Mouse (Mus musculus) cortical plate, adult 2 months (tissue): ENCODE results near the gene Xkr8. TPM values are rescaled to one million over a fixed set of nuclear protein-coding genes. Genes with fewer than 3 reads are reported as not detected.

Source experiments
- H3K27ac ChIP-seq: fragments of 200-500 bp; 2 replicates; pipeline ENCODE4 v1.5.1; 2012; ENCODE audit warnings: low read length, control low read depth, inconsistent platforms; ENCODE audit not compliant: insufficient read depth
- H3K4me1 ChIP-seq: fragments of 200-500 bp; 2 replicates; pipeline ENCODE4 v1.6.1; 2011; ENCODE audit warnings: low read length; ENCODE audit not compliant: control insufficient read depth, insufficient read depth
- H3K4me3 ChIP-seq: fragments of 200-500 bp; 2 replicates; pipeline ENCODE4 v1.5.1; 2011; ENCODE audit warnings: mild to moderate bottlenecking, low read length, control low read depth; ENCODE audit not compliant: insufficient read depth
- CTCF ChIP-seq: fragments of 200-500 bp; IDR thresholded peaks from 2 replicates; pipeline ENCODE4 v1.5.1; 2011; ENCODE audit warnings: mild to moderate bottlenecking, control low read depth, low read length; ENCODE audit not compliant: insufficient read depth; ENCODE audit errors: extremely low read depth
- POLR2A ChIP-seq: fragments of 200-500 bp; IDR thresholded peaks from 2 replicates; pipeline ENCODE4 v1.6.1; 2011; ENCODE audit warnings: mild to moderate bottlenecking, low read length, control low read depth; ENCODE audit not compliant: insufficient read depth; ENCODE audit errors: extremely low read depth
- polyA plus RNA-seq: library from polyadenylated mRNA; depleted of rRNA; stranded (reverse); fragments of >200 nt; gene quantifications from 2 replicates; pipeline ENCODE4 v1.2.3, GENCODE M21; 2012

The Xkr8 gene
- polyA plus RNA-seq, 1 experiment = 2.8 TPM

GRCm38 (mm10) chr4:132757633-132758351, 25.4 kb upstream of the Xkr8 start:
- no peaks in the 10 kb centered on the region for H3K4me1 ChIP-seq
- TF ChIP-seq CTCF = no peak
- TF ChIP-seq POLR2A = no peak
- no peak overlapping the region for H3K4me3 ChIP-seq
- H3K27ac ChIP-seq = no peak overlapping the region

- Histone ChIP-seq H3K27ac (no peak within 1 kb of the TSS), H3K4me3 (peak within 1 kb of the TSS; percentile 26), H3K4me1 (no peaks in the 10 kb centered on the region)
- peak; percentile 50 for TF ChIP-seq CTCF
- TF ChIP-seq POLR2A = no peak
These were observed 24.6 kb upstream of the Xkr8 start, which contains the start of gene Smpdl3b for GRCm38 (mm10) chr4:132756974-132757373. TSS of gene Smpdl3b (minus strand) at chr4:132757252.

- Histone ChIP-seq H3K4me3 (no peak overlapping the region), H3K4me1 (no peaks in the 10 kb centered on the region), H3K27ac (no peak overlapping the region)
- TF ChIP-seq POLR2A (no peak), CTCF (no peak)
These were observed 20.6 kb upstream of the Xkr8 start for GRCm38 (mm10) chr4:132752992-132753391.

GRCm38 (mm10) chr4:132749258-132749982, 17.1 kb upstream of the Xkr8 start:
- no peak for TF ChIP-seq POLR2A
- no peak for TF ChIP-seq CTCF
- Histone ChIP-seq H3K27ac (no peak overlapping the region), H3K4me3 (no peak overlapping the region), H3K4me1 (peaks cover 2% of the 10 kb centered on the region; the same call in 1 of the 2 replicates)

- H3K4me1 ChIP-seq = peaks cover 2% of the 10 kb centered on the region; the same call in 1 of the 2 replicates
- H3K4me3 ChIP-seq = no peak overlapping the region
- TF ChIP-seq CTCF (no peak), POLR2A (no peak)
- no peak overlapping the region for H3K27ac ChIP-seq
These were observed 16.4 kb upstream of the Xkr8 start for GRCm38 (mm10) chr4:132748778-132749177.

- peak overlapping the region; percentile 91 for H3K27ac ChIP-seq
- H3K4me3 ChIP-seq = no peak overlapping the region; the same call in 1 of the 2 replicates
- H3K4me1 ChIP-seq = peaks cover 2% of the 10 kb centered on the region; the same call in 1 of the 2 replicates
- TF ChIP-seq POLR2A = no peak
- TF ChIP-seq CTCF = no peak
These were observed 15.4 kb upstream of the Xkr8 start for GRCm38 (mm10) chr4:132747664-132748259.

- peaks cover 2% of the 10 kb centered on the region; the same call in 1 of the 2 replicates for H3K4me1 ChIP-seq
- no peak overlapping the region for H3K4me3 ChIP-seq
- H3K27ac ChIP-seq = peak overlapping the region; percentile 91
- TF ChIP-seq POLR2A (no peak), CTCF (no peak)
These were observed 14.7 kb upstream of the Xkr8 start for GRCm38 (mm10) chr4:132746911-132747517.

DNA sequence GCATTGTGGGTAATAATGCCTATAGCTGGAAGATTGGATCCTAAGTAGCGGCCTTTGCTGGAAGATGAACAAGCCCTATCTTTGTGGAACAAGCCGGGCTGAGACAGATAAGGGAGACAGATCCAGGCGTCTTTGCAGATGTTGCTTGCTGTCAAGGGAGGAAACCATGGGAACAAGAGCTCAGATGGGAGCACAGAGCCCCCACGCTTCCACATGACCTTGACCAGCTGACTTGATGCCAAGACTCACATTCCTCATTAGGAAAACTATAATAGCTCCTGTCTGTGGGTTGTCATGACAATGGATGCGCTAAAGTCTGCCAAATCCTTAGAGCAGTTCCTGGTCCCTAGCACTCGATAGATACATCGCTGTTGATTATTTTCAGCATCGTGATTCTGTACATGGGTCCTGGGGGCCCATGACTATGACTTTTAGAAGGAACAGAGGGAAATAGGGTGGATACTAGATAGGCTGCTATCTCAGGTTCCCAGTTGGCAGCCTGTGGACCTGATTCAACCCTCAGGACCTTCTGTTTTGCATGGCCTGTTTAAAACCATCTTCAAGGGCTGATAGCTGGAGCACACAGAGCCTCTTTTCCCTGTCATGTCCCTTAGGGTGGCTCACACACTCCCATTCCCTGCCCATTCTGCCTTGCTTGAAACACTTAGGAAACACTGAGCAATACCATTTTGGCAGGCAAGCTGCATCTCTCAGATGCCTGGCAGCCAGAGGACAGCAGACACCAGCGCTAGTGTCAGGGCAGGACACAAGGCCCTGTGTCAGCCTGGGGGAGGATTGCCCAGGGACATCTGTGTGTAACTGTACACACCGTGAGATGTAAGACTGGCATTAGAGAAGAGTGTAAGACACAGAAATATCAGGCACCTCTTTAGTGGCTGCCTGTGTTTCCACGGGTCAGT, 11.9 kb upstream of the Xkr8 start:
- H3K4me3 ChIP-seq = no peak overlapping the region
- TF ChIP-seq POLR2A (no peak), CTCF (no peak)
- H3K4me1 ChIP-seq = peaks cover 2% of the 10 kb centered on the region; the same call in 1 of the 2 replicates
- 0 out of 2 replicates have a peak overlapping the region, but pooled peaks have one; percentile 36 for H3K27ac ChIP-seq
